Mouse (Mus musculus): Measurements from ENCODE around the gene Poc1a. TPM values are rescaled to one million over a fixed set of nuclear protein-coding genes. Genes with fewer than 3 reads are reported as not detected.

Gene Poc1a
- polyA plus RNA-seq, 1 experiment = 3.9 TPM

- DNase-seq (ENCODE audit: low spot score) = no peak
Observed at GRCm38 (mm10) chr9:106265358-106266075, 15.3 kb upstream of the Poc1a start.

GRCm38 (mm10) chr9:106266936-106267657 lies 13.8 kb upstream of the Poc1a start:
- no peak for DNase-seq (ENCODE audit: low spot score)

DNA sequence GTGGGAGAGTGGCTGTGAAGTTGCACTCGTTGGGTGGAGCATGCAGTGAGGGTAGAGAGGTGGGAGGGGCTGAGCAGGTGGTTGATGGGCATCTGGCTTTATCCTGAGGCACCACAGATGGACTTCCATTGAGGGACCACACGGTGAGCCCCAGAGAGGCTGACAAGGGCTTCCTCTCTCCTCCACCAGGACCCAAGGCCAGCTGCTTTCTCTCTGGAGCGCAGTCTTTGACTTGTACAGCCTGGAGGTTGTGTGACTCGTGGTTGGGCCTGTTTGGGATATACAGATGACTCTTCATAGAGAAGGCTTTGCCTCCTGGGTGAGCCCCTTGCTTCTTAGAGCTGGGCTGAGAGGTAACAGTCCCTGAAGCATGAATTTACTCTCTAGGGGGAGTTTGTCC lies 12.4 kb upstream of the Poc1a start:
- DNase-seq (ENCODE audit: low spot score) = no peak

- no peak for DNase-seq (ENCODE audit: low spot score)
Observed at GRCm38 (mm10) chr9:106269076-106269788, 11.6 kb upstream of the Poc1a start.

DNA sequence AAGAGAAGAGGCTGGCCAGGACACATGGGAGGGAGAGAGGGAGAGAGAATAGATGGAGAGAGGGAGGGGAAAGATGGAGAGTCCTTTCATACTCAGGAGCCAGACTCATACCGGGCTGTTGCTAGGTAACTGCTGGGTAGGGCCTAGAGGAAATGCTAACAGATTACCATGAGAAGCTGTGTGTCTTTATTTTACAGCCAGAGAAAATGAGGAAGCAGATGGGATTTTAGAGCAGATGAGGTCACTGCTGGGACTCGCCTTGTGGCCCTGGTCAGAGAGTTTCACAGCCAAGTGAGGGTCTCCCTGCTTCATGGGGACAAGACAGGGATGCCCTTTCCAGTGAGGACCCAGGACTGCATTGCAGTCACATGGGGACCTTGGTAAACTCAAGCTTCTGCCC lies 11.0 kb upstream of the Poc1a start:
- no peak for DNase-seq (ENCODE audit: low spot score)

DNA sequence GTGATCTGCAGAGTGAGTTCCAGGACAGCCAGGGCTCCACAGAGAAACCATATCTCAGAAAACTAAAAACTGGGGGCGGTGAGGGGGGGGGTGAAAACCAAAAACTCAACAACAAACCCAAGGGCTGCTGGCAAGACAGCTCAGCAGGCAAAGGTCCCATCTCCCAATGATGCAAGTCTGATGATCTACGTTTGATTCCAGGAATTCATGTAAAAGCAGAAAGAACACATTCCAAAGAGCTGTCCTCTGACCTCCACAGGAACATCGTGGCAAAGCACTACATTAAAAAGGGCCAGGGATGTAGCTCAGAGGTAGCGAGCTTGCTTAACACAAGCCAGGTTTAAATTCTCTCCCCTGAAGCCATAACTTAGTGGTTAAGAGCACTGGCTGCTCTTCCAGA lies 10.2 kb upstream of the Poc1a start:
- no peak for DNase-seq (ENCODE audit: low spot score)

GRCm38 (mm10) chr9:106272288-106272687 lies 8.6 kb upstream of the Poc1a start:
- no peak for DNase-seq (ENCODE audit: low spot score)

DNA sequence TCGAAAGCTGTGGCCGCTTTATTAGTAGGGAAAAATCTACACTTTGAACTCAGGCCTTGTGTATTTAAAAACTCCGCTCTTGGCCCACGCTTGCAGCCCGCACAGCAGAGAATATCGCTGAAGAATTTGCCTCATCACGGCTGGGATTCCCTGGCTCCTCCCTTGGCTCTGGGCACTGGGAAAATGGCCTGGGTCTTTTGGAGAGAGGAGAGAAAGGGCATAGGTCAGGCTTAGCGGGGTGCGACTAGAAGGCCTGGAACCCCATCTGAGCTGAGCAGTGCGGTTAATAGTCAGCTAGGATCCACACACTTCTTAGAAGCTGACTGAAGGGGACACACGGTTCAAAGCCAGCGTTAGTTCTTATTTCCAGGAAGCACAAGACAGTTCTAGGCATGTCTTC lies 7.6 kb upstream of the Poc1a start:
- DNase-seq (ENCODE audit: low spot score) = no peak

DNA sequence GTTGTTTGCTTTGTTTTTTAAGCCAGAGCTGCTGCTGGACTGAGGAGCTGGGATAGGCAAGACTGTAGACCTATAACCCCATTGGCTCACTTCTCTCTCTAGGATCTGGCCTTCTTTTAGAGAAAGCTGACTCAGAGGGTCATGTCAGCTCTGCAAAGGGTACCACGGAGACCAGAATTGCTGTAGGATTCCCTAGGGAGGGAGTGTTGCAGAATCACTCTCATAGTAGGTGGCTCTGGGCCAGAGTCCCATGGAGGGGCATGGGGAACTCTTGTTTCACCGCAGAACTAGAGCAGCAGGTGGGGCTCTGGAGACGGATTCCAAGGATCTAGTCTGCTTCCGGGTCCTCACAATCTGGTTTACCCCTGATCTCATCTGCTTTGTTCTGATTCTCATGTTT lies 7.1 kb upstream of the Poc1a start:
- no peak for DNase-seq (ENCODE audit: low spot score)

DNA sequence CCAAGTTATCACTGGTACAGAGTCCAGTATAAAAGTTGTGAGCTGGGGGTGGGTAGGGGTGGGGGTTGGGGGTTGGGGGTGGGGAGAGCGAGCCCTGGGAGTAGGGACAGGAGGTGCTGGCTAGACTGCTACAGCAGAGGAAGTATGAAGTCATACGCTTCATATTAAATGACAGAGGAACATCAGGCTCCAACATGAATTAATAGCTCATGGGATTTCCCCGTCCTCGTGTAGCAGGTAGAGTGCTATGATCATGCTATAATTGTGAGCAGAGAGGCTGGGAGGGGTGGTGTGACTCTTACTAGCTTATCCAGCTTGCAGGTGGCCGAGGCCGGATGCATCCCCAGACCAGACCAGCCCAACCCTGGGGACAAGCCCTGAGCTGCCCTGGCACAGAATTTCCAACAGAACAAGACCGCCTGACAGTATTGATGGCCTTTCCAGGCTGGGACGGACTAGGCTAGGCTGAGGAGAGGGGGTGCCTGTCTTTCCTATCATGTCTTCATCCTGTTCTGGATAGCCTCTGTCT lies 6.1 kb upstream of the Poc1a start:
- DNase-seq (ENCODE audit: low spot score) = no peak

- DNase-seq (ENCODE audit: low spot score) = no peak
Observed at GRCm38 (mm10) chr9:106275806-106276205, 5.1 kb upstream of the Poc1a start.

DNA sequence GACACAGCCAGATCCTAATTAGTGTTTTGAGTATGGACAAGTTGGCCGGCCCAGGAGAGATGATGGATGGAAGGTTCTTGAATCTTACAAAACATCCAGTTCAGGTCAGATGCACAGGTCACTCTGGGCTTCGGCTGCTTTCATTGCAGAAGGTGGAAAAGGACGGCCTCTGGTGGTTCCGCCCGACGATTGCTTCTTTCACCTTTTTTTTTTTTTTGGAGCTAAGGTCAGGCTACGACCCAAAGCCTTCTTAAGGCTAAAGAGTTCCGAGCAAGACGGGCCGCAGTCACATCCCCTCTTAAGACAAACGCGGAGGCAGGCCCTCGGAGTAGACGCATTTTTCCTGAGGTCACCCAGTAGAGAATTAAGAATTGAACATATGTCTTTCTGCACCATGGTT lies 475 bp upstream of the Poc1a start:
- no peak for DNase-seq (ENCODE audit: low spot score)

GRCm38 (mm10) chr9:106282024-106282423 lies 1.2 kb downstream of the Poc1a start:
- DNase-seq (ENCODE audit: low spot score) = no peak

GRCm38 (mm10) chr9:106287165-106287564 lies 6.3 kb downstream of the Poc1a start:
- no peak for DNase-seq (ENCODE audit: low spot score)

GRCm38 (mm10) chr9:106288864-106289263 lies 8.0 kb downstream of the Poc1a start:
- DNase-seq (ENCODE audit: low spot score) = peak; percentile 55

GRCm38 (mm10) chr9:106289841-106290240 lies 9.0 kb downstream of the Poc1a start:
- no peak for DNase-seq (ENCODE audit: low spot score)

- no peak for DNase-seq (ENCODE audit: low spot score)
Observed at GRCm38 (mm10) chr9:106290636-106291122, 9.8 kb downstream of the Poc1a start.

- no peak for DNase-seq (ENCODE audit: low spot score)
Observed at GRCm38 (mm10) chr9:106293569-106294156, 12.8 kb downstream of the Poc1a start.

GRCm38 (mm10) chr9:106296637-106297174 lies 15.8 kb downstream of the Poc1a start:
- no peak for DNase-seq (ENCODE audit: low spot score)

DNA sequence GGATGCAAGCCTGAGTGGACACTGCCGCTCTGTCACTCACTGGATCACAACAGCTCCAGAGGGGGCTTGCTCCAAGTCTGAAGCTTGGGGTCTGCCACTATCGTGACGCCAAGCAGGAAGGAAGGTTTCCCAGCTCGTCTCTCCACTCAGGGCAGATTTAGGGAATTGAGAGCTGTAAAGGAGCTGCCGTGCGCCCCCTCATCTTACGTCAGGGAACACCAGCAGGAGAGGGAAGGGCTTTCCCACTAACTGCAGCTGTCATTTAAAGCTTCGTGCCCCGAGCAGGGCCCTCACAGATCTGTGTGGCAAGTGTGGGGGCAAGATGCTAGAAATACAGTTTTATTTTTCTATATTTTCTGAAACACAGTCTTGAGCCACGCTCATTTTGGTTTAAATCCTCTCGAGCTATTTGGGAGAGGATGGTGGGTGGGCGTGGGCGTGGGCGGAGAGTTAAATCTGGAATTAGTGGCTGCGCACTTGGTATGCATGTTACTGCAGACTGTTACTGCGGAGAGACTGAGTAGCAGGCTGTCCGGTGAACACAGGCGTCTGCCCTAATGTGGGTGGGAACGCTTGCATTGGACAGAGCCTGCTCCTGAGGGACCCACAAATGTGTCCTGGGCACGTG lies 19.4 kb downstream of the Poc1a start:
- DNase-seq (ENCODE audit: low spot score) = no peak

GRCm38 (mm10) chr9:106300949-106301348 lies 20.1 kb downstream of the Poc1a start:
- no peak for DNase-seq (ENCODE audit: low spot score)
